Mouse (Mus musculus) lung, embryonic 14.5 days (tissue): ENCODE data around the gene Gm20869. TPM values are rescaled to one million over a fixed set of nuclear protein-coding genes. Genes with fewer than 3 reads are reported as not detected.
"Not testable (repeated sequence)": the region's sequence is repeated elsewhere in the genome, so short reads cannot be mapped to it uniquely, and the experiment has no call there.

Experiments
- ATAC-seq: fragments of 200-750 bp; cut with Nextera tagmentation; 2 replicates; pipeline ENCODE4 v1.8.0; 2017; ENCODE audit warnings: mild to moderate bottlenecking, moderate TSS enrichment, moderate library complexity; ENCODE audit not compliant: insufficient read depth
- DNase-seq: peaks from one replicate; pipeline ENCODE4 v3.0.0-alpha.2; 2015
- H3K27ac ChIP-seq: fragments of 300-500 bp; sonication (generic); 2 replicates; pipeline ENCODE4 v1.5.1; 2014; ENCODE audit warnings: low read depth, mild to moderate bottlenecking, moderate library complexity
- H3K27me3 ChIP-seq: fragments of 300-500 bp; sonication (generic); 2 replicates; pipeline ENCODE4 v1.6.1; 2014; ENCODE audit warnings: low read length, control low read depth; ENCODE audit not compliant: insufficient read depth
- H3K36me3 ChIP-seq: fragments of 300-500 bp; sonication (generic); 2 replicates; pipeline ENCODE4 v1.6.1; 2014; ENCODE audit warnings: control low read depth; ENCODE audit not compliant: insufficient read depth
- H3K4me1 ChIP-seq: fragments of 300-500 bp; sonication (generic); 2 replicates; pipeline ENCODE4 v1.6.1; 2014; ENCODE audit warnings: antibody characterized with exemption, control low read depth; ENCODE audit not compliant: insufficient read depth
- H3K4me2 ChIP-seq: fragments of 300-500 bp; sonication (generic); 2 replicates; pipeline ENCODE4 v1.6.1; 2014; ENCODE audit warnings: mild to moderate bottlenecking
- H3K4me3 ChIP-seq: fragments of 300-500 bp; sonication (generic); 2 replicates; pipeline ENCODE4 v1.5.1; 2014; ENCODE audit warnings: low read depth, low read length
- H3K9ac ChIP-seq: fragments of 300-500 bp; sonication (generic); 2 replicates; pipeline ENCODE4 v1.6.1; 2014
- H3K9me3 ChIP-seq: fragments of 300-500 bp; sonication (generic); 2 replicates; pipeline ENCODE4 v1.6.1; 2016; ENCODE audit warnings: low read depth, low read length, control low read depth
- WGBS: fragments of 180-500 bp; shearing (Covaris S2); extraction: QIAGEN DNeasy Blood & Tissue Kit; methylation state at CpG from one replicate; pipeline ENCODE4 v1.1.7; 2014; 5-methylcytosine and 5-hydroxymethylcytosine counted together
- polyA plus RNA-seq: library from polyadenylated mRNA; unstranded; fragments of >200 nt; fragmentation: Nextera tagmentation; extraction: Ambion mirVana; gene quantifications from 2 replicates; pipeline ENCODE4 v1.2.1, GENCODE M21; 2014

Gene Gm20869
- not detected in 2 replicates for polyA plus RNA-seq

DNA sequence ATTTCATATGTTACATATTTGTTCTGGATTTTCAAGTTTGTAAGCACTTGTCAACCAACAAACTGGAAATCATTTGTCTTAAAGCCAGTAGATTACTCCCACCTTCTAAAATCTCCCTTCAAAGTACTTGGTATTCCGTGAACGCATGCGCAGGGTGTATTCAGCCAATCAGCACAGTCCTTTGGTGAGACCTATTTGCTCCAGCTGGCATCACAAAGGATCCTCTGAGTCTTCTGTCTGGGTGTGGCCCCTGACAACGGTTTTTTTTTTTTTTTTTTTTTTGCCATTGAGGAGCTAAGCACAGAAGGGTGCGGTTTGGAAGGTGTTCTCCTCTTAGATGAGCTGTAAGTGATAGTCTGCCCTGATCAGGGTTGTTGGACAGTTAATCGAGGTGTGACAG is at the start of gene Gm20869:
Gene Gm20869 (plus strand): TSS at position 301 of the 400 bp plus-strand sequence.
- H3K27me3 ChIP-seq, DNase-seq, H3K4me3 ChIP-seq, H3K36me3 ChIP-seq, ATAC-seq, H3K4me1 ChIP-seq, H3K4me2 ChIP-seq, H3K27ac ChIP-seq, H3K9me3 ChIP-seq, H3K9ac ChIP-seq: not testable (repeated sequence)
- WGBS = no CpG with 5 or more reads among the region's 6 CpGs

Other genes with a start within 250 kb of the Gm20869 start
- gene Gm20870, start 222.6 kb downstream of the Gm20869 start, polyA plus RNA-seq = not detected in 2 replicates